Mouse (Mus musculus): ENCODE measurements at regions not wholly inside any gene's neighbourhood (a gene's known extent, or its start where the extent isn't known, plus 50 kb on each side); places are given as distances from the start of the nearest gene placed in this dataset.
"Not testable (repeated sequence)": the region's sequence is repeated elsewhere in the genome, so short reads cannot be mapped to it uniquely, and the experiment has no call there.

DNA sequence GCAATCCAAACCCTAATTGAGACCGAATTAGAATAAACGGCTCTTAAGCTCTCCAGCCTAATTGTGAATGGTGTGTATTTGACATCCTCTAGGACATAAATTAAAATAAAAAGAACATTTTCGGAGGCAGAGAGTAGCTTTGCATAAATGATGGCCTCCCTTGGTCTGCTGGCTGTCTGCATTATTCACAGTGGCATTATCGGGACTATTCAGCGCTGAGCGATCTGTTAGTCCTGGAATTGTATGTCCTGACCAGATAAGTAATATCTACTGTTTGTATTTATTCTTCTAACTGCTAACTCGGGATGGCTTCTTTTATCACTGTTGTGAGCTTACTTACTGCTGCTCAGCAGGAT, 299.6 kb downstream of the Chl1 start:
- in situ Hi-C loops (cut with MboI, MseI) = no loop called here

- in situ Hi-C loops (cut with MboI, MseI) = no loop called here
These were observed 300.1 kb downstream of the Chl1 start for GRCm38 (mm10) chr6:103810342-103811001.

DNA sequence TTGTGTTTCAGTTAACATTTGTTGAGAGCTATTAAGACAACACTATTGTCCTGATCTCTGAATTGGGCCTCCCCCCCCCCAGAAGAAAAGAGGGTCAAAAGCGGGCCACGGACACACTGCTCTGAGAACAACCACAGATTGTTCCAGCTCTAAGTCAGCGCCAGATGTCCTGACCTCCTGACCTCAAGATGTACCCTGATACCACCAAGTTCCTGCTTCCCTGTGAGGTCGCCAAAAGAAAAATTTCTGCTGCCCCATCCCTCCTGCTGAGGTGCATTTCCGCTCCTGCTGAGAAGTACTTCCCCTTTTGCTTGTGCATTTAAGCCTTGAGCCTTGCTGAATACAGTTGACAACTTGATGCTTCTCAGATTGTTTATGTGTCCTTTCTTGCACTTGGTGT, 306.0 kb downstream of the Chl1 start:
- in situ Hi-C loops (cut with MboI, MseI) = not testable (repeated sequence)

GRCm38 (mm10) chr6:103826042-103826441, 315.7 kb downstream of the Chl1 start:
- in situ Hi-C loops (cut with MboI, MseI) = no loop called here

DNA sequence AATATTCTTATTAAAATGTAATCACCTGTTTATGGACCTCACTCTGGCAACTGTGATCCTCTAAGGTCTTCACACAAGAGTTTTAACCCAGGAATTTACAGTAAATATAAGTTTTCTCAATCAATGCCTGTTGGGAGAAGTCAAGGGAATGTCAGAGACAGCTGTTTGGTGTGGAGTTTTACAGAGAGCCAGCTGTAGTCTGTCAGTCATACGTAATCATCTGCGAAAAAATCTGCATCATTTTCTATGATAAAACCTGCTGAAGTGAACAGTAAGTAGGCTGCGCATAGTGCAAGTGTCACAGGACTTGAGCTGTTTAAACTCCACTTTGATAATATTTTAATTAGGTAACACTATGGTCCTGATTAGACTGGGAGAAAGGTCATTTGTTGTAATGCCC, 317.2 kb downstream of the Chl1 start:
- in situ Hi-C loops (cut with MboI, MseI) = no loop called here

DNA sequence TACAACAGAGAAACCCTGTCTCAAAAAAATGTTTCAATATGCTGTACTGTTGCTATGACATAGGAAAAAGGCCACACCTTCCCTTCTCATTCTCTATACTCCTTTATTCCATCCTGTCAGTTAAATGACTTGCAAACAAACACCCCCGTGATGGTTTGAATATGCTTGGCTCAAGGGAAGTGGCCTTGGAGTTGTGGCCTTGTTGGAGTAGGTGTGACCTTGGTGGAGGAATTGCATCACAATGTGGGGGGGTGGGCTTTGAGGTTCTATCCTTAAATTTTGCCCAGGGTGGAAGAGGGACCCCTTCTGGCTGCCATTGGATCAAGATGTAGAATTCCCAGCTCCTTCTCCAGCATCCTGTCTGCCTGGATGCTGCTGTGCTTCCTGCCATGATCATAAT, 318.5 kb downstream of the Chl1 start:
- in situ Hi-C loops (cut with MboI, MseI) = no loop called here

DNA sequence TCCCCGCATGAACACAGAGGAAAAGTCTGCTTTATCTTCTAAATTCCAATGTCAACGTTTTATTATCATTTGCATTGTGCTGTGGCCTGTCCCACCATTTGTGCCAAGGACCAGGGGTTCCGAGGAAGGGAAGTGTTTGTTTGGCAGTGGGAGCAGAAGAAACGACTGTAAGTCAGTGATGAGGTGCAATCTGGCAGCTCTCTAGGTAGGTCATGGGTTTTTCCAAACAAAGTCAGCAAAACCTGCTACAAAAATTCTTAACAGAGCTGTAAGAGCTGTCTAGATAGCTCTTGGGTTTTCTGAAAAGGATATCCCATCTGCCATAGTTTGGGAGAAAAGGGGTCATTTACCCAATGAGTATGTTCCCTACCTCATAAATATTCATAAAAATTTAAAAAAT, 321.9 kb downstream of the Chl1 start:
- in situ Hi-C loops (cut with MboI, MseI) = no loop called here

GRCm38 (mm10) chr6:103832808-103833207, 322.4 kb downstream of the Chl1 start:
- in situ Hi-C loops (cut with MboI, MseI) = no loop called here

DNA sequence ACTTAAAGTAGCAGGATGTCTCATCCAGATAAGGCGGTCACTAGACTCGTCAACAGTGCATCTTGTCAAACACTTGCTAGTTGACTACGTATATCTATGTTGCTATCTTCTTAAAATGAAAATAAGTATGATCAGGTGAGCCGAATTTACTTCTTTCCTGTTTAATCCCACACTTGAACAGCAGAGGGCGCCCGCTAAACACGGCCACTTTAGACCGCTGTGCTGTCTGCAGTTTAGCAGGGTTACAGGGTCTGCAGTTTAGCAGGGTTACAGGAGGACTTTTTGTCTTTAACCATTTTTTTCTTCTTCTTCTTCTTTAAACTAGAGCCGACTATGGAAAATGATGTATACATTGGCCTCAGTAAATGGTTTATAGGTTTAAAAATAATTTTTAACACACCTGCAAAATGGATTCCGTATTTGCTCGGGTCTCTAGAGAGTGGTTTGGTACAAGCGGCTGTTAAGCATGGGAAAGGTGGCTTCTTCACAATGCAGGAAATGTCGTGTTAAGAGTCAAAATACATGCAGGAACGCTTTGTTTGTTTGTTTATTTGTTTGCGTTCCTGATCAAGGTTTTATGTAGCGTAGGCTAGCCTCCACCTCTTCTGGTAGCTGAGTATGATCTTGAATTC, 323.2 kb downstream of the Chl1 start:
- in situ Hi-C loops (cut with MboI, MseI) = no loop called here

DNA sequence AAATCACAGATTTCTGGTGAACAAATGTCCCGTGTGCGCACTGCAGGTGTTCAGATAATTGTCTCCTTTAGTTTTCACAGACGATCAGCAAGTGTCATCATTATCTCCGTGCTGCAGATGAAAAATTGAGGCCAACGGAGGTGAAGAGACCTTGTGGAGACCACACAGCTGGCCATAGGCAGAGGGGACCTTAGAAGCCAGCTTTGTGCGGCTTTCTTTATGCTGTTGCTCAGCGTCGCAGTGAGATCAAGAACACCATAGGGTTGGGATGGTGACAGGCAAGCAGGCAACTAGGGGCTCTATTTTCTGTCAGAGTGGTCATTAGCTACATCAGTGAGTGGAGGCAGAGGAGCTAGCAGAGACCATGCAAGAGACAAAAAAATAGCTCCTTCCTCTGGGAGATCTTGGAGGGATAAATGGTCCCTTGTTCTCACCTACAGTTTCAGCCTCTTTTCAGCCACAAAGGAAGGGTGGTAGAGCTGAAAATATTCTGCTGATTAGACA, 324.4 kb downstream of the Chl1 start:
- in situ Hi-C loops (cut with MboI, MseI) = no loop called here

GRCm38 (mm10) chr6:103859787-103860186, 349.4 kb downstream of the Chl1 start:
- in situ Hi-C loops (cut with MboI, MseI) = no loop called here

DNA sequence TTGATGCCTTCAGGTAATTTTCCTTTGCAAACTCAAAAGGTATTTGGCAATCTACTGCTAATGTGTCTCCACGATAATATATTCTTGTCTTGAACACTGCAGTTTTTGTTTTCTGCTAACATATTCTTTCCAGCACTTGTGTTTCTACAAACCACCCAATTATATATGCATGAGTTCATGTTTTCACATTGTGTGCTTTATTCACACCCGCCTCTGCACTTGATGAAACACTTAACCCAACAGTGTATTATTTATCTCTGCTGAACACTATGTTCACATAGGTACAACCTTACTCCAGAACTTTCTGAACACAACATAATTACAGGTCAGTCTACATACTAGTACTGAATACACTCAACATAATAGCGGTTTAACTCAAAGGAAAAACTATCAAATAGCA, 383.1 kb downstream of the Chl1 start:
- in situ Hi-C loops (cut with MboI, MseI) = no loop called here

DNA sequence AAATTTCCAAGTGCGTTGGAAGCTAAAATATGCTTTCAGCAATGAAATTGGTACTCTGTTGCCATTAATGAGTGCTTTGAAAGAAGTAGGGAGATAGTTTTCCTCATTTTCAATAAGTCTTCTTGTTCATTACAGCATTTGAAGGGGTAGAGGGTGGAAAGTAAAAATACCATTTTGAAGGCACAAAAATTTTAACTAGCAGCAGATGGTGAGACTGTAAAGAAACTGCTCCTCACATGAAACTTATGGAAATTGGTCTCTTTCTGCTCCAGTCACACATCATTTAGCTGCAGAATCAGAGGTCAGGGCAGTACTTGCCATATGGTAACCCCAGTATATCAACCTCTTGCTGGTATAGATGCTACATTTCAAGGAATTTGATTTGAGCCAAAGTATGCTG, 414.1 kb downstream of the Chl1 start:
- in situ Hi-C loops (cut with MboI, MseI) = no loop called here

- in situ Hi-C loops (cut with MboI, MseI) = no loop called here
These were observed 416.7 kb downstream of the Chl1 start for GRCm38 (mm10) chr6:103927094-103927493.

- in situ Hi-C loops (cut with MboI, MseI) = no loop called here
These were observed 430.0 kb downstream of the Chl1 start for GRCm38 (mm10) chr6:103940345-103940744.

DNA sequence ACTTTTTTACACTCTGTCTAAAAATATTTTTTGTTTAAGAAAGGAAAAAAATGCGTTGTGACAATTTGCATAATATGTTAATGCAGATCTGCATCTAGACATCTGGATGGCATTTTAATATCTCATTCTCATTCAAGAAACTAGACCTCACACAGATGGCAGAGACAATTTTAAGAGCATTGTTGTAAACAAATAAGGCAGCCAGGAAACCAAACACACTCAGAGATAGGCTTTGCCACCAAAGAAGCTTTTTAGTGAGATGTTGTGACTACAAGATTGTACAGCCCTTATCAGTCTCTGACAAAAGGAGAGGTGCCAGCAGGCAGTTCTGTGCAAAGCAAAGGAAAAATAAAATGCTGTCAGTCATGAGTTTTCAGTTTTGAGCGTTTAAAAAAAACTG, 434.0 kb downstream of the Chl1 start:
- in situ Hi-C loops (cut with MboI, MseI) = no loop called here

- in situ Hi-C loops (cut with MboI, MseI) = no loop called here
These were observed 437.1 kb downstream of the Chl1 start for GRCm38 (mm10) chr6:103947474-103947873.

DNA sequence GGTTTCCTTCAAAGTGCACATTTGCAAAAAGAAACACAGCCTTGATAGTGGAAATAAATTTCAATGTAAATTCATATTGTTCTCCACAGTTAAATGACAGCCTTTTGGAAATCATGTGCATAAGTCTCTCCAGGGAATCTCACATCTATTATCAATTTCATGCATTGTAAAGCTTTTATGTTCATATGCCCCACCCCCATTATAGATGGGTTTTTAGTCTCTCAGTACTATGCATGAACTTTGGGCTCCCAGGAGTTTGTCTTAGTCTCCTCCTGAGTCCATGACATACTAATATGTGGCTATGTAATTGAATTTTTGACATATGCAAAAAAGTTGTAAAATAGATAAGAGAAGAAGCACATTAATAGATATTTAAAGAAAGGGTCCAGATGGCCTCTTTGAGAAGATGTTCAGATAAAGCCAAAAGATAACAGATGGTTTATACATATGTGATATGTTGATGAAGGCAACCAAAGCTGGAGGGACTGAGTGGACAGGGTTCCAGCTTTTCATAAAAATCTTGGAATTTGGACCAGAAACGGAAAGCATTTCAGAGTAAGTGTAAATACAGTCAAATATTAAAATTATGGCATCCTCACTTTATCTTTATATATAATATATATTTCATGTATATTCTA, 442.9 kb downstream of the Chl1 start:
- in situ Hi-C loops (cut with MboI, MseI) = no loop called here

DNA sequence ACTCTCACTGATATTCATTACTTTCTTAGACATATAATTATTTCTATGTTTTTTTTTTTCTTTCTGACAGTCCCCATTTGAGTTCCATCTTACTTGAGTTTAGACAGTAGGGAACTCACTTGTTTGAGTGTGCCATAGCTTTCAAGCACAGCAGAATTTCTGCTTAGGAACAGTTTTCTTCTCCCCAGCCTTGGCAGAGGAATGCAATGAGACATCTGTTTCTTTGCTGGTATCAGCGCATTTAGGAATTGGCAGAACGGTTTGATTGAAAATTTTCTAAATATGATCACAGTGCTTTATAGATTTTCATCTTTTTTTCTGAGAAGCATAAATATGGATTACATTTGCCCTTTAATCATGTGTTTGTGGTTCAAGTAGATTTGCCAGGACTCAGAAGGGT, 448.6 kb downstream of the Chl1 start:
- in situ Hi-C loops (cut with MboI, MseI) = no loop called here

DNA sequence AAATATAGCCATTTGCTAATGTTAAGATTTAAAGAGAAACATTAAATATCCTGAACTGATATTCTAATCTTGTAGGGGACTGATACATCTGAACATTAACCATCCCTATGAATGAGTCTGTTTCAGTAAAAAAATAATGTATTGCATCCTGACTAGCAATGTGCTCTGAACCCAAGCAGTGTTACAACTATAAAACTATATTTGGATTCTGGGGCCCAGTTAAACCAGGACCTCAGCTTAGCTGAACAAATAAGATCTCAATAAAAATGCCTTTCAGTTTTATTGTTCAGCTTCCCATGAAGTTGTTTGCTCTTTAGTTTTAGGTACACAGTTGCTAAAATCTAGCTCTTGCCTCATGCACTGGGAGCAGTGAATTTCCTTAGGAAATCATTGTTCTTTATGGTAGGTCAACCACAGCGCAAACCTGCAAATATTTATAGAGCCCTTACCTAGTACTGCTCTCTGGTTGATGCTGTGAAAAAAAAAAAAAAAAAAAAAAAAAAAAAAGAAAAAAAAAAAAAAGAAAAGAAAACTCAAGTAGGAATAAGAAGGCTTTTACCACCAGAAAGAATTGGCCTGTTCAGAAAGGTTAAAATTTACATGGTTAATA, 457.5 kb downstream of the Chl1 start:
- in situ Hi-C loops (cut with MboI, MseI) = no loop called here

DNA sequence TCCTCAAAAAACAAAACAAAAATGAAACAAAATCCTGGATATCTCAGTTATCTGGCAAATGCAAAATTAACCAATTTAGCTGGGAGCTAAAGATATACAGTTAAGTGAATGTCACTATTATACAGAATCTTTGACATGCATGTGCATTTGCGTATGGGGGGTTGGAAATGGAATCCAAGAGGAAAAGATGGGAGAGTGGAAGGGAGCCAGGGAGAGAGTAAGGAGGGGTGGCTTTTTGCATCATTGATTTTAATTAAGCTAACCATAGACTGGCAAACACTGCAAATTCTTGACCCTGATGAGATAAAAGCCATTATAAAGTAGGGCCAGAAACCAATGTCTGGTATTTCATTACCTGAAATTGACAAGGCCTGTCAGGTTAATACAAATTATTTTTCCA, 488.8 kb downstream of the Chl1 start:
- in situ Hi-C loops (cut with MboI, MseI) = no loop called here

GRCm38 (mm10) chr6:104028439-104029091, 464.0 kb upstream of the Cntn6 start:
- in situ Hi-C loops (cut with MboI, MseI) = no loop called here

Measured in T-helper 2 cell (primary cell).